Mouse (Mus musculus) embryonic facial prominence, embryonic 12.5 days (tissue): Measurements from ENCODE around the gene Bace1. TPM values are rescaled to one million over a fixed set of nuclear protein-coding genes. Genes with fewer than 3 reads are reported as not detected.
A peak's percentile ranks its signal among the peaks of the same experiment; 100 is the strongest.

Source experiments
- ATAC-seq: fragments of 200-750 bp; cut with Nextera tagmentation; 2 replicates; pipeline ENCODE4 v1.8.0; 2017; ENCODE audit not compliant: insufficient number of reproducible peaks, insufficient read depth, low FRiP score, low TSS enrichment
- H3K27ac ChIP-seq: fragments of 300-500 bp; sonication (generic); 2 replicates; pipeline ENCODE4 v1.5.1; 2016; ENCODE audit warnings: mild to moderate bottlenecking
- H3K27me3 ChIP-seq: fragments of 300-500 bp; sonication (generic); 2 replicates; pipeline ENCODE4 v1.6.1; 2016; ENCODE audit warnings: mild to moderate bottlenecking, moderate library complexity
- H3K36me3 ChIP-seq: fragments of 300-500 bp; sonication (generic); 2 replicates; pipeline ENCODE4 v1.6.1; 2016; ENCODE audit warnings: mild to moderate bottlenecking
- H3K4me1 ChIP-seq: fragments of 300-500 bp; sonication (generic); 2 replicates; pipeline ENCODE4 v1.6.1; 2016
- H3K4me2 ChIP-seq: fragments of 300-500 bp; sonication (generic); replicated peaks from 2 replicates; pipeline ENCODE4 v1.6.1; 2016; ENCODE audit warnings: mild to moderate bottlenecking, moderate library complexity
- H3K4me3 ChIP-seq: fragments of 300-500 bp; sonication (generic); 2 replicates; pipeline ENCODE4 v1.5.1; 2016; ENCODE audit warnings: mild to moderate bottlenecking
- H3K9ac ChIP-seq: fragments of 300-500 bp; sonication (generic); 2 replicates; pipeline ENCODE4 v1.6.1; 2016; ENCODE audit warnings: mild to moderate bottlenecking, moderate library complexity
- H3K9me3 ChIP-seq: fragments of 300-500 bp; sonication (generic); 2 replicates; pipeline ENCODE4 v1.6.1; 2016; ENCODE audit warnings: mild to moderate bottlenecking, moderate library complexity
- WGBS: fragments of 180-500 bp; shearing (Covaris S2); methylation state at CpG from one replicate; pipeline ENCODE4 v1.1.7; 2016; 5-methylcytosine and 5-hydroxymethylcytosine counted together
- polyA plus RNA-seq: library from polyadenylated mRNA; unstranded; fragments of >200 nt; fragmentation: Nextera tagmentation; extraction: Ambion mirVana; gene quantifications from 2 replicates; pipeline ENCODE4 v1.2.1, GENCODE M21; 2016

The Bace1 gene
- polyA plus RNA-seq, 1 experiment from 2014 or later: 33.1 TPM

GRCm38 (mm10) chr9:45906355-45907077 is 68.1 kb downstream of the Bace1 start, which contains the start of the genes Pcsk7 and Rnf214:
Pcsk7 (plus strand) TSS chr9:45906497.
Rnf214 (minus strand) TSS chr9:45906911.
- Histone ChIP-seq H3K4me2 (peak within 1 kb of the TSS; percentile 71), H3K9ac (peak within 1 kb of the TSS; percentile 96), H3K9me3 (no peaks in the 10 kb centered on the region), H3K4me3 (peak within 1 kb of the TSS; percentile 94), H3K36me3 (peaks cover 44% of the 10 kb centered on the region), H3K4me1 (peaks cover 20% of the 10 kb centered on the region), H3K27ac (peak within 1 kb of the TSS; percentile 91), H3K27me3 (no peaks in the 10 kb centered on the region)
- peak; percentile 90 for ATAC-seq
- under 1% methylated on average over 77 of the region's 80 CpGs for WGBS

GRCm38 (mm10) chr9:45907078-45907428 is 68.7 kb downstream of the Bace1 start:
- H3K4me1 ChIP-seq: peaks cover 20% of the 10 kb centered on the region
- peak; percentile 39; the same call in 1 of the 2 replicates for ATAC-seq
- H3K4me2 ChIP-seq: peak overlapping the region; percentile 71
- under 1% methylated on average over 19 of the region's 19 CpGs for WGBS
- peak overlapping the region; percentile 91 for H3K27ac ChIP-seq
- H3K4me3 ChIP-seq: peak overlapping the region; percentile 94
- H3K27me3 ChIP-seq: no peaks in the 10 kb centered on the region
- H3K9me3 ChIP-seq: no peaks in the 10 kb centered on the region
- peak overlapping the region; percentile 96 for H3K9ac ChIP-seq
- H3K36me3 ChIP-seq: peaks cover 44% of the 10 kb centered on the region

- 88% methylated on average over 3 of the region's 3 CpGs for WGBS
- Histone ChIP-seq H3K27me3 (no peaks in the 10 kb centered on the region), H3K4me3 (no peak overlapping the region), H3K27ac (no peak overlapping the region), H3K9ac (no peak overlapping the region), H3K4me2 (no peak overlapping the region), H3K9me3 (no peaks in the 10 kb centered on the region), H3K4me1 (peaks cover 10% of the 10 kb centered on the region), H3K36me3 (peaks cover 64% of the 10 kb centered on the region)
- no peak for ATAC-seq
Measured at GRCm38 (mm10) chr9:45910995-45911394, 72.6 kb downstream of the Bace1 start.

- no peaks in the 10 kb centered on the region for H3K27me3 ChIP-seq
- ATAC-seq: no peak
- H3K36me3 ChIP-seq: peaks cover 71% of the 10 kb centered on the region
- H3K4me3 ChIP-seq: no peak overlapping the region
- H3K9me3 ChIP-seq: no peaks in the 10 kb centered on the region
- WGBS: 90% methylated on average over 1 of the region's 1 CpGs
- peaks cover 10% of the 10 kb centered on the region for H3K4me1 ChIP-seq
- H3K4me2 ChIP-seq: no peak overlapping the region
- no peak overlapping the region for H3K27ac ChIP-seq
- no peak overlapping the region for H3K9ac ChIP-seq
Measured at GRCm38 (mm10) chr9:45911673-45912072, 73.3 kb downstream of the Bace1 start.

Other genes with a start within 250 kb of the Bace1 start
- 21.2 and 22.8 TPM in 2 replicates for gene Cep164, start 9.9 kb upstream of the Bace1 start, polyA plus RNA-seq
- 23.6 and 23.7 TPM in 2 replicates for gene Pcsk7, start 67.9 kb downstream of the Bace1 start, polyA plus RNA-seq
- 62.2 and 64.1 TPM in 2 replicates for gene Rnf214, start 68.3 kb downstream of the Bace1 start, polyA plus RNA-seq
- 14.1 and 16.4 TPM in 2 replicates for gene Tagln, start 97.5 kb downstream of the Bace1 start, polyA plus RNA-seq
- gene Sidt2, start 116.7 kb downstream of the Bace1 start, polyA plus RNA-seq: 43.2 and 47.4 TPM in 2 replicates
- 230 and 231 TPM in 2 replicates for gene Pafah1b2, start 174.1 kb downstream of the Bace1 start, polyA plus RNA-seq
- gene Sik3, start 174.2 kb downstream of the Bace1 start, polyA plus RNA-seq: 12.0 and 15.6 TPM in 2 replicates